Mouse (Mus musculus): ENCODE results near the gene Cenpe. TPM values are rescaled to one million over a fixed set of nuclear protein-coding genes. Genes with fewer than 3 reads are reported as not detected.

The Cenpe gene
- polyA plus RNA-seq (2015; fragmentation: Nextera tagmentation; extraction: Ambion mirVana): 4.7 and 5.9 TPM in 2 replicates

GRCm38 (mm10) chr3:135211805-135212657, at the start of gene Cenpe:
TSS of gene Cenpe (plus strand) at chr3:135212537.

GRCm38 (mm10) chr3:135280669-135281415, 68.5 kb downstream of the Cenpe start, which contains the start of gene Bdh2:
TSS of gene Bdh2 (plus strand) at chr3:135281221.

GRCm38 (mm10) chr3:135307411-135308259, 95.3 kb downstream of the Cenpe start, which contains the start of gene Slc9b2:
TSS of gene Slc9b2 (plus strand) at chr3:135307700.

Other genes with a start within 250 kb of the Cenpe start
- gene Bdh2, start 68.7 kb downstream of the Cenpe start, polyA plus RNA-seq (2015; fragmentation: Nextera tagmentation; extraction: Ambion mirVana): 8.4 and 18.7 TPM in 2 replicates
- 1.4 and 4.2 TPM in 2 replicates for gene Slc9b2, start 95.2 kb downstream of the Cenpe start, polyA plus RNA-seq (2015; fragmentation: Nextera tagmentation; extraction: Ambion mirVana)
- 0.08 and 0.90 TPM in 2 replicates for gene Slc9b1, start 135.5 kb downstream of the Cenpe start, polyA plus RNA-seq (2015; fragmentation: Nextera tagmentation; extraction: Ambion mirVana)
- gene Cisd2, start 211.4 kb downstream of the Cenpe start, polyA plus RNA-seq (2015; fragmentation: Nextera tagmentation; extraction: Ambion mirVana): 31.1 and 31.4 TPM in 2 replicates
- gene Ube2d3, start 225.6 kb downstream of the Cenpe start, polyA plus RNA-seq (2015; fragmentation: Nextera tagmentation; extraction: Ambion mirVana): 329 and 419 TPM in 2 replicates